Mouse (Mus musculus): ENCODE data around the gene Ccdc28a.

The Ccdc28a gene

DNA sequence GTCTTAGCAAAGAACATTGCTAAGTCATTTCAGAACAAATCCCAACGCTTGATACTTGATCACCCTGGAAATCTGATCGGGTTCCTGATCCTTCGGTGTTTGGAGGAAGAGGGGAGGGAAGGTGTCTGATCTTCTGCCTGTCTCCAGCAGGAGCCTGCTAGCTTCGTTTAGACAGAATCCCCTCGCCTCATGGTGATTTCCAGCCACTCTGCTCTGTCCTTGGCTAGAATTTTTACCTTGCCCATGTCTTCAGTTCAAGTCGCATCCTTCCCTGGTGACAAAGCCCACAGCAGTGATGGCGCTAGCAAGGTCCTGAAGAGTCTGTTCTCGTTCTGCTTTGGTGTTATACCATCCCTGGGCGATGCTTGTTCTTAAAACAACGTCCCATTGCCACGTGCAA lies 40.6 kb downstream of the Ccdc28a start:
- no peak for DNase-seq (ENCODE audit: low spot score)

- DNase-seq (ENCODE audit: low spot score): no peak
Measured at GRCm38 (mm10) chr10:18193221-18193620, 41.6 kb downstream of the Ccdc28a start.

- no peak for DNase-seq (ENCODE audit: low spot score)
Measured at GRCm38 (mm10) chr10:18191706-18192105, 43.1 kb downstream of the Ccdc28a start.

DNA sequence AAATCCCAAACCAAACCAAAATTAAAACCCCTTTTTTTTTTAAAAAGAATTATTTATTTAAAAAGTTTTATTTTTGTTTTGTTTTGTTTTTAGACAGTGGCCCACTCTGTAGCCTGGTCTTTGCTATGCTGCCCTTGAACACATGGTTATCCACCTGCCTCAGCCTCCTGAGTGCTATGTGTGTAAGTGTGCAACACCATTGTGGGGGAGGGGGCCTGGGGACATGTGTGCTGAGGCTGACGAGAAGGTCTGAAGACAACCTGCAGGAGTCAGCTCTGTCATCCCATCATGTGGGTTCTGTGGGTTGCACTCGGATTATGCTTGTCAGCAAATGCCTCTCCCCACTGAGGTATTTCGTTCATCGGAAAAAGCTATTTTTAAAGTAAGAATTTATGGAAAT lies 45.3 kb downstream of the Ccdc28a start:
- no peak for DNase-seq (ENCODE audit: low spot score)

DNA sequence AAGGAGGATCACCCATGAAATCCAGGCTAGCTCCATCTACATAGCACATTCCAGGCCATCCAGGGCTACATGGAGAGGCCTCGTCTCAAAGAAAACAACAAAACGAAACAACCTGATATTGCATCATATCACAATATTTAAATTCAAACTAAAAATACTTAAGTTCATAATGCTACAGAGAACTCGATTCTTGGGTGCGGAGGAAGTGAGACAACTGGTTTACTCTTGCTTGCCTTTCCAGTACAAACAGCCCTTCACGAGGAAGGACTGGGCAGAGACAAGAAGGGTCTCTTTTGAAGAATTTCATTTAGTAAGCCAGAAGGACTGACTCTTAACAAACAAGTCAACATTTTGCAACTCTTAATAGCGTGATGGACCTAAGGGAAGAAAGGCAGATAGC lies 46.2 kb downstream of the Ccdc28a start:
- DNase-seq (ENCODE audit: low spot score): no peak

GRCm38 (mm10) chr10:18182246-18182645 lies 52.6 kb downstream of the Ccdc28a start:
- DNase-seq (ENCODE audit: low spot score): no peak

- DNase-seq (ENCODE audit: low spot score): no peak
Measured at GRCm38 (mm10) chr10:18177304-18177703, 57.5 kb downstream of the Ccdc28a start.

GRCm38 (mm10) chr10:18176722-18177121 lies 58.1 kb downstream of the Ccdc28a start:
- no peak for DNase-seq (ENCODE audit: low spot score)

GRCm38 (mm10) chr10:18175087-18175486 lies 59.7 kb downstream of the Ccdc28a start:
- no peak for DNase-seq (ENCODE audit: low spot score)

All from left cerebral cortex, adult 11 months (tissue).